Mouse (Mus musculus): ENCODE measurements around the gene Bin2. TPM values are rescaled to one million over a fixed set of nuclear protein-coding genes. Genes with fewer than 3 reads are reported as not detected.

The Bin2 gene
- total and polyA plus RNA-seq, 3 experiments, result 5.3 to 13.7 (median 13.3) TPM

DNA sequence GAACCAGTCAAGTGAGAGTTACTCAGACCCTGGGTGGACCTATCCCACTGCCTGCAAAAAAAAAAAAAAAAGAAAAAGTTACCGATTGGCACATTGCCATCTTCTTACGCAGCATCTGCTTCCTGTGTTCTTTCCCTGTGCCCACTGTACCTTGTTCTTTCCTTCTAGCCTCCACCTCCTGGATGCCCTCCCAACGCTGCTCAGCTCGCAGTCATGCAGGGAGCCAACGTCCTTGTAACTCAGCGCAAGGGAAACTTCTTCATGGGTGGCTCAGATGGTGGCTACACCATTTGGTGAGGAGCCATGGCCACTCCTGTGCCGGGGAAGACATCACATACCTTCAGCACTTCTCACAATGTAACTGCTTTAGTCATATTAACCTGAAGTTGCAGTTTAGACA lies 50.2 kb downstream of the Bin2 start:
- H3K36me3 ChIP-seq (replicated peaks), result peaks cover 61% of the 10 kb centered on the region
- H3K4me1 ChIP-seq (ENCODE audit: insufficient read depth, low read depth, low read length), result peaks cover 18% of the 10 kb centered on the region
- H3K9me3 ChIP-seq (replicated peaks), result no peaks in the 10 kb centered on the region
- TF ChIP-seq POLR2AphosphoS5 (IDR thresholded peaks at IDR 0.05; ENCODE audit: insufficient replicate concordance, low read depth, low read length) (no peak), CTCF (IDR thresholded peaks at IDR 0.05; ENCODE audit: low read depth, low read length) (no peak), TAL1 (conservative IDR thresholded peaks at IDR 0.05; ENCODE audit: low read depth, low read length) (no peak), GATA2 (IDR thresholded peaks at IDR 0.05; ENCODE audit: borderline replicate concordance, low read depth, low read length) (no peak), GATA1 (IDR thresholded peaks at IDR 0.05; ENCODE audit: borderline replicate concordance, low read length) (no peak)
- no peaks in the 10 kb centered on the region for H3K27me3 ChIP-seq (ENCODE audit: insufficient read depth, low read length)
- ATAC-seq (ENCODE audit: extremely low read depth, insufficient number of reproducible peaks, low FRiP score, poor library complexity, severe bottlenecking) (no peak), DNase-seq (ENCODE audit: low spot score) (no peak)
- no peak overlapping the region for H3K4me3 ChIP-seq (ENCODE audit: low read depth, low read length)

DNA sequence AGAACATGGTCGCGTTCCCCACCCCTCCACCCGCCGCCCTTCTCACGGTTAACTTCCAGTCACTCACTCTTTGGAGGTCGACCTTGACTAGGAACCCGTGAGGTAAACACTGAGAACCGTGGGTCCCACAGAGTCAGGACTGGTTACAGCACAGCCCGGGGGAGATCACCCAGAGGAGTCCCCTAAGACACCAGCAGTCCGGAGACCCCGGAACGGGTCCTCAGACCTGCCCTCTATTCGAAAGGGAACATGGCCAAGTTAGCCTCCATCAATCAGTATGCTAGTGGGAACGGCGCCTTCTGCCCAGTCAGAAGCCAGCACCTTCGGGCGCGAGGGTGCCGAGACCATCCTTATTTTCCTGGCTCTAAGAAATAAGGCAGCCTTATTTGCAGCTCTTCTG lies 53.1 kb downstream of the Bin2 start:
- peaks cover 47% of the 10 kb centered on the region for H3K36me3 ChIP-seq (replicated peaks)
- peaks cover 29% of the 10 kb centered on the region for H3K4me1 ChIP-seq (ENCODE audit: insufficient read depth, low read depth, low read length)
- DNase-seq (ENCODE audit: low spot score) (no peak), ATAC-seq (ENCODE audit: extremely low read depth, insufficient number of reproducible peaks, low FRiP score, poor library complexity, severe bottlenecking) (no peak)
- H3K9me3 ChIP-seq (replicated peaks), result no peaks in the 10 kb centered on the region
- H3K27me3 ChIP-seq (ENCODE audit: insufficient read depth, low read length), result no peaks in the 10 kb centered on the region
- TF ChIP-seq GATA2 (IDR thresholded peaks at IDR 0.05; ENCODE audit: borderline replicate concordance, low read depth, low read length), result no peak
- TF ChIP-seq CTCF (IDR thresholded peaks at IDR 0.05; ENCODE audit: low read depth, low read length), result no peak
- TF ChIP-seq POLR2AphosphoS5 (IDR thresholded peaks at IDR 0.05; ENCODE audit: insufficient replicate concordance, low read depth, low read length), result no peak
- TF ChIP-seq TAL1 (conservative IDR thresholded peaks at IDR 0.05; ENCODE audit: low read depth, low read length), result no peak
- no peak for TF ChIP-seq GATA1 (IDR thresholded peaks at IDR 0.05; ENCODE audit: borderline replicate concordance, low read length)
- peak overlapping the region; percentile 90 for H3K4me3 ChIP-seq (ENCODE audit: low read depth, low read length)

DNA sequence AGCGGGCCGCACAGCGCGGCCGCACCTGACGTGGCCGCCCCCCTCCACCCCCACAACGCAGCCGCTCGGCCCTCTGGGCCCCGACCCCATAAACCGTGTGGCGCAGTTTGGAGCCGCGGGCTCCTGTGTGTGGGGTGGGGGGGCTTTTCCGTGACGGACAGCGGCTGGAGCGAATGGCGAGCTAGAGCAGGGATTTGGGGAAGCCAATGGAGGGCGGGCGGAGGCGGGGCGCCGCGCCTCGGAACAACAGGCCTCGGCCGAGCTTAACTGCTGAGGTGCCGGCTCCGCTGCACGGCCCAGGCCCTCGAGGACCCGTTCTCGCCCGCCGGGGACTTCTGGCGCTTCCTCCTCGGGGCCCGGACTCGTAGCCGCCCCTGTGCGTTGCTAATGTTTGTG lies 53.5 kb downstream of the Bin2 start:
- ATAC-seq (ENCODE audit: extremely low read depth, insufficient number of reproducible peaks, low FRiP score, poor library complexity, severe bottlenecking) (peak; percentile 64), DNase-seq (ENCODE audit: low spot score) (peak; percentile 99)
- Histone ChIP-seq H3K36me3 (replicated peaks) (peaks cover 43% of the 10 kb centered on the region), H3K4me1 (ENCODE audit: insufficient read depth, low read depth, low read length) (peaks cover 29% of the 10 kb centered on the region), H3K27me3 (ENCODE audit: insufficient read depth, low read length) (no peaks in the 10 kb centered on the region), H3K9me3 (replicated peaks) (no peaks in the 10 kb centered on the region), H3K4me3 (ENCODE audit: low read depth, low read length) (peak overlapping the region; percentile 90)
- no peak for TF ChIP-seq TAL1 (conservative IDR thresholded peaks at IDR 0.05; ENCODE audit: low read depth, low read length)
- TF ChIP-seq POLR2AphosphoS5 (IDR thresholded peaks at IDR 0.05; ENCODE audit: insufficient replicate concordance, low read depth, low read length), result no peak
- TF ChIP-seq GATA1 (IDR thresholded peaks at IDR 0.05; ENCODE audit: borderline replicate concordance, low read length), result no peak
- TF ChIP-seq CTCF (IDR thresholded peaks at IDR 0.05; ENCODE audit: low read depth, low read length), result no peak
- TF ChIP-seq GATA2 (IDR thresholded peaks at IDR 0.05; ENCODE audit: borderline replicate concordance, low read depth, low read length), result no peak

DNA sequence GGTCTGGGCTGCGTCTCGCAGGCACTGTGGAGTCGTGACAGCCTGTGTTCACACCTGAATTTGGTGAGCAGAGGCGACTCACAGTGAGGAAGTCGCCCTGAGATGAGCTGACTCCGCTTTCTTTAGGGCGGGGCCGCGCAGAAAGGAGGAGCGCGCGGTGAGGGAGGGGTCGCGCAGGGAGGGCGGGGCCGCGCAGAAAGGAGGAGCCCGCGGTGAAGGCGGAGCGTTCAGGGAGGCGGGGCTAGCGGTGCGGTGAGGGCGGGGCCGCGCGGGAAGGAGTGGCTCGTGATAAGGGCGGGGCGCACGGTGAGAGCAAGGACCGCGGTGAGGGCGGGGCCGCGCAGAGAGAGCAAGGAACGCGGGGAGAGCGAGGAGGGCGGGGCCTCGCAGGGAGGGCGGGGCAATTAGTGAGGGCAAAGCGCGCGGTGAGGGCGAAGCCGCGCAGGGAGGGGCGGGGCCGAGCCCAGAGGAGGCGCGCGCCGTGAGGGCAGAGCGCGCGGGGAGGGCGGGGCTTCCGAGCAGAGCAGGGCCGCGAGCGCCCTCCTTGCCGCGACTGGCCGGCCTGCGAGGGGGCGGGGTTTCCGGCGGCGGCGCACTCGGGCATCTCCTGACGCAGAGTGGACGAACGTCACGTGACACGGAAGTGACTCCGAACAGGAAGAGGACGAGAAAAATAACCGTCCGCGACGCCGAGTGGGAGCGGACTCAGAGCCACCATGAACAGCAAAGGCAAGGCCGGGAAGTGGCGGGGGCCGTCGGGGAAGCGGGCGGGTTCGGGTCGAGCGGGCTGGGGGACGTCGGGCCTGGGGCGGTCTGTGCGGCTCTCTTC lies 54.1 kb downstream of the Bin2 start, which contains the start of gene Dazap2:
Gene Dazap2, plus strand, starts transcription at position 354 of the 829 bp plus-strand sequence.
- Histone ChIP-seq H3K27me3 (ENCODE audit: insufficient read depth, low read length) (no peaks in the 10 kb centered on the region), H3K36me3 (replicated peaks) (peaks cover 38% of the 10 kb centered on the region), H3K4me1 (ENCODE audit: insufficient read depth, low read depth, low read length) (peaks cover 29% of the 10 kb centered on the region), H3K9me3 (replicated peaks) (no peaks in the 10 kb centered on the region), H3K4me3 (ENCODE audit: low read depth, low read length) (peak within 1 kb of the TSS; percentile 90)
- TF ChIP-seq GATA2 (IDR thresholded peaks at IDR 0.05; ENCODE audit: borderline replicate concordance, low read depth, low read length), result no peak
- no peak for TF ChIP-seq POLR2AphosphoS5 (IDR thresholded peaks at IDR 0.05; ENCODE audit: insufficient replicate concordance, low read depth, low read length)
- no peak for TF ChIP-seq TAL1 (conservative IDR thresholded peaks at IDR 0.05; ENCODE audit: low read depth, low read length)
- no peak for TF ChIP-seq CTCF (IDR thresholded peaks at IDR 0.05; ENCODE audit: low read depth, low read length)
- TF ChIP-seq GATA1 (IDR thresholded peaks at IDR 0.05; ENCODE audit: borderline replicate concordance, low read length), result no peak
- DNase-seq (ENCODE audit: low spot score) (peak; percentile 95), ATAC-seq (ENCODE audit: extremely low read depth, insufficient number of reproducible peaks, low FRiP score, poor library complexity, severe bottlenecking) (peak; percentile 67)

DNA sequence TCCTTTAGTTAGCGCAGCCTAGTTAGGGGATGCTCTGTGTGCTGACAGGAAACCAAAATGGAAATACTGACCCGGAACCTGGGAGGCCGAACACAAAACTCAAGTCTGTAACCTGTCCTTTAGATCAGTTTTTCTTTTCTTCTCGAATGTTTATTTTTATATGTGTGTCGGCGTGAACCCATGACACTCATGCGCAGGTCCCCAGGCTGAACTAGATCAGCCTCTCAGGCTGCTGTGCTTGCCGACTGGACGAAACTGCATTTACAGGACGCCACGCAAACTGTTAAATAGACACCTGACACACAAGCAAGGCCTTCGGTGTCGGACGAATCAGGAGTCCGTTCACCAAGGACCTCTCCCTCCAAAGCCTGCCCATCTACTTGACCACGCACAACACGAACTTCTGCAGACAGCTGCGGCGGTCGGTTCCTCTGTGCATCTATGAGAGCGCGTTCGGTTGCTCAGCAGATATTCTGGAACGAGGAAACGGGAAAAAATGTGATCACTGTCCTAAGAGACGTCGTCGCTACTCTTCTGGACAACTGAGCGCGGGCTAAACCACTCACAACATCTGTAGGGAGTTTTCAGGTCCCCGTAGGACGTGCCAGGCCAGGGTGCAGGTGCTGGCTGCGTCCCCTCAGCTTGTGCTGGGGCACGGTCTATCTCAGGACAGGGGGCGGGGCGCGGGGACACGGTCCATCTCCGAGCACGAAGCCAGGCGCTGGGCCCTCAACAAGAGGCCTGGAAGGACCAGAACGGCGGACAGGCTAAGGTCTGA lies 54.9 kb downstream of the Bin2 start:
- DNase-seq (ENCODE audit: low spot score), result no peak
- TF ChIP-seq POLR2AphosphoS5 (IDR thresholded peaks at IDR 0.05; ENCODE audit: insufficient replicate concordance, low read depth, low read length) (no peak), CTCF (IDR thresholded peaks at IDR 0.05; ENCODE audit: low read depth, low read length) (no peak), GATA1 (IDR thresholded peaks at IDR 0.05; ENCODE audit: borderline replicate concordance, low read length) (no peak), TAL1 (conservative IDR thresholded peaks at IDR 0.05; ENCODE audit: low read depth, low read length) (no peak), GATA2 (IDR thresholded peaks at IDR 0.05; ENCODE audit: borderline replicate concordance, low read depth, low read length) (no peak)
- H3K4me3 ChIP-seq (ENCODE audit: low read depth, low read length), result peak overlapping the region; percentile 90

DNA sequence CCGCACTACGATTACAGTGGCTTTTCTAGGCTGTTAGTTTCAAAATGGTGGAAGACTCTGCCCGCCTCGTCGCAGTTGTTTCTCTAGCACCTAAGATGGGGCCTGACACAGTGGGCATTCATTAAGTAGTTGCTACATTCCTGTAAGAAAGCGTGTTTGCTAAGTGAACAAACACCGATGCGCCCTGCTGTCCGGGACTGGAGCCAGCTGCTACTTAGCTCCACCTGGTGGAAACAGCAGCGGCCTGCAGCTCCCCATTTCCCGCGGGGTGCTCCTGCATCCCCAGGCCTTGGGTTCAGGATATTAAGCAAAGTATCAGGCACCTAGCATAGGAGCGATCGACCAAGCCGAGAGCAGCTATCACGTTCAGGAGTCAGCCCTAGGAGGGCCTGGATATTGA lies 55.8 kb downstream of the Bin2 start:
- ATAC-seq (ENCODE audit: extremely low read depth, insufficient number of reproducible peaks, low FRiP score, poor library complexity, severe bottlenecking), result no peak

More for the DNA sequence above, 54.9 kb downstream of the Bin2 start:
- Histone ChIP-seq H3K36me3 (replicated peaks) (peaks cover 30% of the 10 kb centered on the region), H3K4me1 (ENCODE audit: insufficient read depth, low read depth, low read length) (peaks cover 31% of the 10 kb centered on the region), H3K27me3 (ENCODE audit: insufficient read depth, low read length) (no peaks in the 10 kb centered on the region), H3K9me3 (replicated peaks) (no peaks in the 10 kb centered on the region)
- peak; percentile 6; the same call in 1 of the 2 replicates for ATAC-seq (ENCODE audit: extremely low read depth, insufficient number of reproducible peaks, low FRiP score, poor library complexity, severe bottlenecking)

More for the DNA sequence above, 55.8 kb downstream of the Bin2 start:
- peak; percentile 59 for DNase-seq (ENCODE audit: low spot score)
- H3K27me3 ChIP-seq (ENCODE audit: insufficient read depth, low read length), result no peaks in the 10 kb centered on the region; the same call in 1 of the 2 replicates
- peaks cover 31% of the 10 kb centered on the region for H3K4me1 ChIP-seq (ENCODE audit: insufficient read depth, low read depth, low read length)
- H3K9me3 ChIP-seq (replicated peaks), result no peaks in the 10 kb centered on the region
- no peak overlapping the region; the same call in 1 of the 2 replicates for H3K4me3 ChIP-seq (ENCODE audit: low read depth, low read length)
- peaks cover 21% of the 10 kb centered on the region for H3K36me3 ChIP-seq (replicated peaks)
- peak; percentile 80 for TF ChIP-seq CTCF (IDR thresholded peaks at IDR 0.05; ENCODE audit: low read depth, low read length)
- TF ChIP-seq TAL1 (conservative IDR thresholded peaks at IDR 0.05; ENCODE audit: low read depth, low read length), result no peak

All from G1E (cell line).